Mouse (Mus musculus): ENCODE data around the gene Nqo2. TPM values are rescaled to one million over a fixed set of nuclear protein-coding genes. Genes with fewer than 3 reads are reported as not detected.
"Not testable (repeated sequence)": the region's sequence is repeated elsewhere in the genome, so short reads cannot be mapped to it uniquely, and the experiment has no call there.

Nqo2 gene
- 1 to 10 TPM; 5.3 to 7.1 TPM for total RNA-seq (2021)
- long read RNA-seq, experiment 1, transcript Nqo2-202 (7 exons, 3,842 nt) = major isoform, 10 of 13 reads
- long read RNA-seq, experiment 1, partial matches to known transcripts = 0 of 13 reads
- long read RNA-seq, experiment 1, other reads (novel, unspliced or antisense) = 1 of 13 reads
- long read RNA-seq, experiment 2, transcript Nqo2-202 (7 exons, 3,842 nt) = major isoform, 9 of 11 reads
- long read RNA-seq, experiment 2, partial matches to known transcripts = 0 of 11 reads
- long read RNA-seq, experiment 2, other reads (novel, unspliced or antisense) = 1 of 11 reads

DNA sequence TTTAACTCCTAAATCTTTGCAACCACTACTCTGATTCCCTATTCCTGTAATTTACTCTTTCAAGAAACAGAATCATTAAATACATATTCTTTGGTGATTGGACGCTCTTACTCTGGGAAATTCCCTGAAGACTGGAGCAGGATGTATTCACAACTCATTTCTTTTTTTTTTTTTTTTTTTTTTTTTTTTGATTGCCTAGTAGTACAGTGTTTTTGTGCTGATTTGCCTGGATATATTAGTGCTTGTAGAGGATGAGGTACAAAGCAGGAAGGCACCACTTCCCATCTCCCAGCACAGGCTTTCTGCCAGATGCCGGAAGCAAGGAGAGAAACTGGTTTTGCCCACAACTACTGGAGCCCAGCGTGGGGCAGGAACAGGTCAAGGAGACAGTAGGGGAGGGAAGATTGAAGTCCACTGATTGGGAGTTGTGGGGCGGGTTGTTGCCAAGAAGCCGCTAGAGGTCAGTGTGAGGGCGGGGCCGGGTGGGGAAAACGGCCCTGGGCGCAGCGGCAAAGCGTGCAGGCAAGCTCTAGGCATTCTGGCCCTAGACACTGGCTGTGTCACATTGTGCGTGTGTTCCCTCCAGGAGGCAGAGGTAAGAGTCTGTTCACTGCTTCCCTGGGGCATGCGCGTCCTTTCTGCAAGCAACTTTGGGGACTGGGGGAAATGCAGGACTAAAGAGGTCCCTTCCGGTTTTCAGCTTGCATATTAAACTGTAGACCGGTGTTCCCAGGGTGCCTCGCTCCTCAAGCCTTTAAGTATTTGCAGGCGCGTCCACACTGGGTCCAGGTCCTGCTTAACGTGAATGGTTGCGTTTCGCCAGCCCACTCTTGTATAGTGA lies at the start of gene Nqo2:
TSS of gene Nqo2 (plus strand) at position 482 of the 841 bp plus-strand sequence.
- DNase-seq (ENCODE audit: low spot score in 2 of 2) = peak; percentile 45 to 67

DNA sequence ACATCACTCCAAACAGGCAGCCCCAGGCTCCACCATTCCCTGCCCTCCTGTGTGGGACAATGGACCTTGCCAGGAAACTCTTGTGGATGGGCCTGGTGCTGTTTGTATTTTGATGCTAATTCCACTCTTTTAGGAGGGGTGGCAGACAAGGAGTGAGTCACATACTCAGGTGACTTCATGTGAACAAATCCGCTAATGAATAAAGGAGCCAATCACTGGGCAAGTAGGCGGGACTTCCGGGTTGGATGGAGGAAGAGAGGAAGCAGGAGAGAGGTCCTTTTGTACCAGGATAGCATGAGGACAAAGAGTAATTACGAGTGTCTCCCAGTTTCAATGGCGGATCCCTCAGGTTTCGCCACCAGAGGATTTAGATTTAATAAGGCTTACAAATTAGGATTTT lies 43.4 kb upstream of the Nqo2 start:
- no peak for DNase-seq (ENCODE audit: low spot score in 2 of 2)

DNA sequence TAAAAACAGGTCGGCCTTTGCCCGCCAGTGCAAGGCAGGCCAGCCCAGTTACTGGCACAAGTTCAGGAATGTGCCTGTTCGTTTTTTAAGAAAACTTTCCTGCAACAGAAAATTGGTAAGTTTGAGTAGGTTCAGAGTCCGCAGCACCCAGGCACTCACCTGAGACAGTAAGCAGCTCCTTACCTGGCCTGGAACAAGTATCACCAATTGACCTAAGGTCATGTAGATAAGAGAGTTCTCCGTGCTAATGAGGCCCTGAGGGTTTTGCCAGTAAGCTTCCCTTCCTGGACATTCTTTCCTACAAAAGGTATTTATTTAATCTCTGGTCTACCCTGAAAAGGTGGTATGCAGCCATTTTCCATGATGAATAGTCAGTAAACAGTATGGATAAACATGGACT lies 42.8 kb upstream of the Nqo2 start:
- DNase-seq (ENCODE audit: low spot score in 2 of 2) = no peak

DNA sequence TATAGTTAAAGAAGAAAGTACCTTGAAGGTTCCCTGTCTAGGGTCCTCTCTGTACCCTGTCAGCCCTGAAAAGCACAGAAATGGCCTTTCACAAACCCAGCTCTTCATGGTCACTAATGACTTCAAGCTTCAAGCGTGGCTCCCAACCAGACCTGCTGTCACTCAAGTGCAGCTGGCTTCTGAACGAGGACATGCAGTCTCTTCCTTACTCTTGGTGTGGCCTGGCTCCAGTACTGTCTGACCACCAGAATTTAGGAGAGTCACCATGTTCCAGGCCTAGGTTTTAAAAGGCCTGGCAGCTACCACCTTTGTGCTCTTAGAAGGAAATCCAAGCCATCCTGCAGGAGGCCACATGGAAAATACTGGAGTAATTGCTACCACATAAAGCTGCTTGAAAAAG lies 34.2 kb upstream of the Nqo2 start:
- no peak for DNase-seq (ENCODE audit: low spot score in 2 of 2)

DNA sequence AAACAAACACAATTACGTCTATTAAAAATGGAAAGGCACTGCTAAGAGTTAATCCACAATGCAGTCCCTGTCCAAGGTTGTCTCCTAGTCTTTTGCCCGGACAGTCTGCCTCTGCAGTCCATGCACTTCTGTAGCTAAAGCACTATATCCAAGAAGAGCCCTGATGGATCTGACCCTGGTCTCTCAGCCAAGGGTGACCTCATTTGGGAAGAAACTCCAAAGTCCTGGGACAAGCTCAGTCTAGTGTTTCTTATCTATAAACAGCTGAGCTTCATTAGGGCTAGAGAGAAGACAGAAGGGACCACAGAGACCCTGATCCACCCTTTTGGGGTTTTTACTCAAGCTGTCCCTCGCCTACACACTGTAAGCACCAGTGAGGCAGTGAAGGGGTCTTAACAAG lies 33.6 kb upstream of the Nqo2 start:
- DNase-seq (ENCODE audit: low spot score in 2 of 2) = no peak

DNA sequence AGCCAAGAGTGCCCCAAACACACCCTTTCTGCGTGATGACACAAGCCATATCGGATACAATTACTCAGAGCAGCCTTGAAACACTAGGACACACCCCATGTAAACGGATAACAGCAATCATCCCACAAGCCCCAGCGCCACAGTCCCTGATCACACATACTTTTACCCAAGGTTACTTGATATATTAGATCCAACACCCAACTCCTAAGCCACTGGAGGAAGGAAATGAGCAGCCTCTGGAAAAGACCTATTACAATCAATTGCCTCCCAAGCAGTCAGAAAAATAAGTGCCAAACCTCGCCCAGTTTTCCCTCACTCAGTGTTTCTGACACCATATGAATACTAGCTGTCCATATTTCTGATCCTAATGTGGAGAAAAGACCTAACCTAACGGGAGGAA lies 29.7 kb upstream of the Nqo2 start:
- DNase-seq (ENCODE audit: low spot score in 2 of 2) = no peak

DNA sequence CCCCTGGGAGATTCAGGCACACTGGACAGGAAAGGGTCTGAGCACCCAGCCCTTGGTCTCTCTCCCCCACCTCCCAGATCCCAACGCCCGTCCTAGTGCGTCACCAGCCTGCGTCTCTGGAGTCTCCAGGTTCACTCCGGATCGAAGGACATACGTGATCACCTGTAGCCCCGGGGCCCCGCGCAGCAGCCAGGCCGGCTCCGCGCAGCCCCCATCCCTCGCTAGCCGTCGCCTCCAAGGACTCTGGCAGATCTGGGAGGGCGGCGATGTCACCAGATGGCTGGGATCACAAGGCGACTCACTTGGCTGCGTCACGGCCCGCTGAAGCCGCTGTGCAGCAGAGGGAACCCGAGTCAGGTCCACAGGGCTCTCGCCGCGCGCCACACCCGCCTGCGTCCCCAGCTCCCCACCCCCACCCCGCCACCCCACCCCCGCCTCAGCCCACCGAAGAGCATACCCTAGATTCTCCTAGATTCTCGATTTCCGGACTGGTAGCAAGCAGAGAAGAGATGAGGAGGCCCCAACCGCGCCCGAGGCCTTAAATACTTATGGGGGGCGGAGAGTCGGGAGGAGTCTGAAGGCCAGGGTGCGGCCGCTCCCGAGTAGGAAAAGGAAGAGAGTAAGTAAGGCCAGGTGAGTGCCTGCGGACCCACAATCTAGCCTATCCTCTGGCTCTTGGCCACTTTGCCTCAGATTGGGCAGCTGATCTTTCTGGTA lies 28.9 kb upstream of the Nqo2 start:
- DNase-seq (ENCODE audit: low spot score in 2 of 2) = peak; percentile 33 to 54

DNA sequence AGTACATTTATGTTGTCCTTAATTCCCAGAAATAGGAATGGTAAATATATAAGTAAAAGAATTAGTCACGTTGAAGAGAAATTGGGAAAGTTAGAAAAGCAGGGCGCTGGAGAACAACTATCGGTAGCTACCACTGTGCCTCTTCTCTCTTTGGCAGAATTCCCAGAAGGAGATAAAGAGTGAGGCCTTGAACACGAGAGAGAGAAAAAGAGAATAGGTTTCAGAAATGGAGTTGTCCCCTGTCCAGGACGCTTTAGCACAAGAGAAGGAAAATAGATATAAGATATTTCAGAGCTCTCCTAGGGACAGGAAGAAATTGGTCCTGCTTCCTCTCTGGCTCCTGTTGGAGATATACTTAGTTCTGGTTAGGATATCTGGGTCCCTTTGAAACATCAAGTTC lies 27.3 kb upstream of the Nqo2 start:
- DNase-seq (ENCODE audit: low spot score in 2 of 2) = no peak

DNA sequence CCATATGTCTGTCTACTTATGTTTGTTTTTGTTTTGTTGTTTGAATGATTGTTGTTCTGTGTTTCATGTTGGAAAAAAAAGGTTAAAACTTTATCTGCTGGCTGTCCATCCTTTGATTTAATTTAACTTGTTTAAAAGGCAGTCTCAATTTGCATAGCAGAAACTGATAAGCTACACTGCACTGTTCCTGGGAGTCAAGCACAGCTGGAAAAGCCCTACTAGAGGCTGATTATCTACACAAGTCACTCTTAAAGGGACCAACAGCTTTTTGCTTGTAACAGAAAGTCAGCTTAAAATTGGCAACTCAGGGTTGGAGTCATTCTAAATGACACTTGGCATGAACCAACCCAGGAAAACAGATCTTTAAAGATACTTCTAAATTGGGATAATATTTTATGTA lies 26.9 kb upstream of the Nqo2 start:
- not testable (repeated sequence) for DNase-seq (ENCODE audit: low spot score in 2 of 2)

DNA sequence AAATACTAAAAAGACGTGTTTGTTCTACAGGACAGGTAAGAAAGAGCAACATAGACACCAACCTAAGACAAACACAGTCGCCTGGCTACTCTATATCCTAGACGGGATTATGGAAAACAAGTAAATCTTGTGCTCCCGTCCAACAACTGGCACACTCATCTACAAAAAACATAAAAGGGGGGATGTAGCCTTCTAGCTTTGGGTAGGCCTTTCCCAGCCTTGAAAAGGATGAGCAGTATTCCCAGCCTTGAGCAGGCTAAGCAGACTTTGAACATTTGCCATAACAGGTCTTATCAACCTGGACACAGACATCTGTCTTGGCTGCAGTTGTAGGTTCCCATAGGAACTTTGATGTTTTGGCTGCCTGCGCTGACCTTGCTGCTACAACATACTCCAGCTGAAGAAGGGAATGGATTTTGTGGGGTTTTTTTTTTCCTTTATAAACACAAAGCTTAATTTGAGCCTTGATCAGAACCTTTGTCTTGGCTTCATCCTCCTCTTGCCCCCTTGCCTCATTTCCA lies 23.1 kb upstream of the Nqo2 start:
- DNase-seq (ENCODE audit: low spot score in 2 of 2) = no peak

DNA sequence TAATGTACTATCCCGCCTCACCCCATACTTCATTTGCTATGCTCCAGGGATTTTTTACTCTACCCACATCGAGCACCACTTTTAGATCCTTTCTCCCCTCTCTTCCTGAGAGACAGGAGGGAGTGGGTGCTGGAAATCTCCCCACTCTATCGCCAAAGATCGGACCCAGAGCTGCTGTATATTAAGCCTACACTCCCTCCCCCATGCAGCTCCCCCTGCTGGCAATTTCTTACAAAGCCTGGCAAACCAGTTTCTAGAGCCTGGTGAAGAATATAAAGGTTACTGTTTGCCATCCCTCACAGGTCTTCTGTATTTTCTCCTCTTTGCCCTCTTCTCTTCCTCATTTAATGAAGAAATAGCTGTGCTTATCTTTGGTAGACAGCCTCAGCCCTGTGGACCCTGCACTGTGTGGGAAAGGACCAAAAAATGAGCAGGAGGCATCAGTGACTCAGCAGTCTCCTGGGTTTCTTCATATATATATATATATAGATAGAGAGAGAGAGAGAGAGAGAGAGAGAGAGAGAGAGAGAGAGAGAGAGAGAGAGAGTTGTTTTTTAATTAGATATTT lies 22.2 kb upstream of the Nqo2 start:
- DNase-seq (ENCODE audit: low spot score in 2 of 2) = no peak

DNA sequence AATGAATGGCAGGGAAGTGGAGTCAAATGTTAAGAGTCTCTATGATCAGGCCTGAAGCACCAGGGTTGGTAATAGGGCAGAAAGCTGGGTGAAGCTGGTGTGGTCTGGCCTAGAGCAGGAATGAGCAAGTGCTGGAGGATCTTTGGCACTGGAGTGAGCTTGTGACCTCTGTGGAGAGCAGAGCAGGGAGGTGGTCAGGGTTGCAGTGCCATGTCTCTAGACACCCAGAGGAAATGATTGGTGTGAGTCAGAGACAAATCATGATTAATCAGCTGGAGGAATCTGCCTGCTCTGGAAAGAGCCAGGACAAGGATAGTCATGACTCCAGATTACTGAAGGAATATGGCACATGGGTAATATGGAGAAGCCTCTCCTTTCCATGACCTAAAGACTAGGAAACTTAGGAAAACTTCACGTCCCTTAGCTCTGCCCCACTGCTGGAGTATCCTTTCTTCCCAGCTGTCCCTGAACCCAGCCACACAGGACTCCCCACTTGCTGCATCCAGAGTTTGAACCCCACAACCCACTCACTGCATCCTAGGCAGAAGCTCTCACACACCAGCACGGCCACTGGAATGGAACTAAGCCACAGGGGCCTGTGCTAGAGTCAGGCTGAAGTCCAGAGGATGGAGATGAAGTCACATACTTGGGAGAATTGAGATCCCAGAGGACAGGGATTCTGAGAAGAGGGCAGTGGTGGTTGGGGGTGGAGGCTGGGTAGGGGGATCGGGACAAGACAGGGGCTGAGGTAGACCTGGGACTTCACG lies 13.0 kb upstream of the Nqo2 start:
- no peak for DNase-seq (ENCODE audit: low spot score in 2 of 2)

DNA sequence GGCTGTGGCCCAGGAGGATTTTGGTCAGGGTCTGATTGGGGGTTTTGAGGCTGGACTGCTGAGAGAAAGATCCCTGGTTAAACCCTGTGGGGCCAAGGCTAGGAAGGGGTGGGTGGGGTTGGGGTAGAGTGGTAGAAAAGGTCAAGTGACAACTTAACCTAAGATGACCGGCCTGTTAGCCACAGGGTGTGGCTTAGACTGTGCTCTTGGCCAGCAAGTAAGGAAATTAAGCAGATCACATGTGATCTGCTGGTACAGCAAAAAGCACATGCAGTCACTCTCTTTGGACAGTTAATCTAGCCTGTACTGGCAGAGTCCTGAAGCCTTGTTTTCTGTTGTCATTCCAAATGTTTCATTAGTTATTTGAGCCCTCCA lies 12.4 kb upstream of the Nqo2 start:
- no peak for DNase-seq (ENCODE audit: low spot score in 2 of 2)

DNA sequence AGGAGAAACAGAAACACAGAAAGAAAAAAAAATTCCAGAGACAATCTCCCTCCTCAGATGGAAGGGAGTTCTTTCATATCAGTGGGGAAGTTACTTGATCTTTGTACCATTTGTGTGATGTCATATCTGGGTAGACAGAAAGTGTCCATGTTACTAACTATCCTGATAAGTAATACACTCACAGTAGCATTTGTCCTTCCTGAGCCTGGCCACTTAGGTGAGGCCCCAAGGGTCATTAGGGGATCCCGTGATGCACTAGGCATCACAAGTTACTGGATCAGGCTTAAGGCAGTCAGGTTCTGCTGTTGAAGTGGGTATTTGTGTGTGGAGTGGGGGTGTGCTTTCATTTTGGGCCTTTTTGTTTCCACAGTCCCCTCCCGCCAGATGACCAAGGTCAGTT lies 11.5 kb upstream of the Nqo2 start:
- no peak for DNase-seq (ENCODE audit: low spot score in 2 of 2)

DNA sequence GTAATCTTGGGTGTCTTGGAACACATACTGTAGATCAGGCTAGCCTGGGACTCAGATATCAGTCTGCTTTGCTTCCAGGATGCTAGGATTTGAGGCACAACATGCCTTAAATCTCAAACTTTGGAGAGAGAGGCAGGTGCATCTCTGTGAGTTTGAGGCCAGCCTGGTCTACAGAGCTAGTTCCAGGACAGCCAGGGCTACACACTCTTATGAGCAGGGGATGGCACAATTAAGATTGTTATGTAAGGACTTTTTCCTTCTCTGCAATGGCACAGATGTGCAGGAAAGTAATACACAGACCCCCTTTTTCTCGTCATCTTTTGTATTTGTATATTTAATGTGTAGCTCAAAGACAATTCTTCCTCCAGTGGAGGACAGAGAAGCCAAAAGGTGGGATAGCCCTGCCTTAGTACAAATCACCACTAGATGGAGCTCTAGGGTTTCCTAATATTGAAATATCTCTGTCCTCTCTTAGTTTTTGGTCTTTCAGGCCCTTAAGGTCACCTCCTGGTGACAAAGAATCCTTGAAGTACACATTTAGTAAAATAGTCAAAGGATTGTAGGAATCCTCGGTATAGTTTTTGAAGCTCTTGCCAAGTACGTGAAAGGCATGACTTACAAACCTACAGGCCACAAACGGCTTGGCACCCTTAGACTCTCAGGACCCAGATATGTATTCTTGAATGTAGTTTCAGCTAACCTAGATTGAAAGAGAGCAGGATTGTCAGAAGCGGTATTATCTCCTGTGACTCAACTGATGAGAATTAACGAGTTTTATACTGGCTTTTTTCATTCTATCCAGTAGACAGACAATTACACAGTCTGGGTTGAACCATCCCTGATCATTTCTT lies 7.7 kb upstream of the Nqo2 start:
- peak in 1 of 2 experiments; percentile 42 for DNase-seq (ENCODE audit: low spot score in 2 of 2)

DNA sequence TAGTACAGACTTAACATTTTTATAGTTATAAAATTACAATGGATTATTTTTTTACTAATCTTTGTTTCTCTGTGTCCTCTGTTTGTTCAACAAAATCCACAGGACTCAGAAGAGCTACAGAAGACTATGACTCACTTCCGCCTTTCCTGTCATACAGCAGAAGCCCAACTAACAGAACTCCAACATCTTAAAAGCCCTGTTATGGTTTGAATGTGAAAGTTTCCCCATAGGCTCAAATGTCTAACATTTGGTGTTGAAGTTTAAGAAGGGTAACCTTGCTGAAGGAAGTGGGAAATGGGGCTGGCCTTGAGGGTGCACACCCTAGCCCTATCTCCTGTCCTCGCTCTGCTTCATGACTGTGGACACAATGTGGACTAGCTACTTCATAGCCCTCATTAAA lies 4.7 kb upstream of the Nqo2 start:
- no peak for DNase-seq (ENCODE audit: low spot score in 2 of 2)

DNA sequence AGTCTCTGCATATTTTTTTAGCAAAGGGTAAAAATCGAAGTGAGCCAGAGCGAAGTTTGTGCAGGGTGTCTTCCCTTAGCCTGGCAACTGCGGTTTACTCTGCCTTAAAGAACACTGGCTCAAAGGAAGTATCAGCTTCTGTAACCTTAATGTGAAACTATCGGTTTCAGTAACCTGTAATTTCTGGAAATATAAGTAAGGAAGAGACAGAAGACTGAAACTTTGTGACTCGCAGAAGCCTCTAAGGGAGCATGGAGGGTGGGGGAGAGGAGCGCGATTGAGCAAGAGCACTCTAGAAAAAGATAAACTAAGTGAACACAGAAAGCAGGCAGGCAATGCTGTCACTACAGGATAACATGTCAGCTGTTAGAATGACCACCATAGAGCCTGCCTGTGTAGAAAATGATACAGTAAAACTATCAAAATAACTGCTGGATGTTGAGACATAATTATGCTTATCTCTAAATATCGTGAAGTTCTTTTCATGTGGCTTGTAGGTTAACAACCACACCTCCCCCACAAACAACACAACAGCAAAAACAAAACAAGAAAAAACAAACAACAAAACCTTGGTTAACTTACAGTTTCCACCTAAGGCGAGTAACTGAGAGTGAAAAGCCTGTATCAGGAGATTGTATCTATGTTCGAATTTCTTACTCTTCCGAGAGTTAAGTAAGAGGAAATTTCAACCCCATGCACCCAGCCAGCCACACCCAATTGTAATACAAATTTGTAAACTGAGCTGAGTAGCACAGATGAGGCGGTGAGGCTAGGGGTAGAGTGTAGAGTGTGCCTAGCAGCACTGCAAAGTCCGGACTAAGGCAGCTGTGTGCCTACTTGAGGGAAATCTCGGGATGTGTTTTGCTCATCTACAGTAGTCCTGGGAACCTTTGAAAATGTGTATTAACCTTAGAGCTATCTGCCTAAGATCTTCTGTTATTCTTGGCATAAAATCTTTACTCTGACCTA lies 853 bp downstream of the Nqo2 start:
- DNase-seq (ENCODE audit: low spot score in 2 of 2) = no peak

DNA sequence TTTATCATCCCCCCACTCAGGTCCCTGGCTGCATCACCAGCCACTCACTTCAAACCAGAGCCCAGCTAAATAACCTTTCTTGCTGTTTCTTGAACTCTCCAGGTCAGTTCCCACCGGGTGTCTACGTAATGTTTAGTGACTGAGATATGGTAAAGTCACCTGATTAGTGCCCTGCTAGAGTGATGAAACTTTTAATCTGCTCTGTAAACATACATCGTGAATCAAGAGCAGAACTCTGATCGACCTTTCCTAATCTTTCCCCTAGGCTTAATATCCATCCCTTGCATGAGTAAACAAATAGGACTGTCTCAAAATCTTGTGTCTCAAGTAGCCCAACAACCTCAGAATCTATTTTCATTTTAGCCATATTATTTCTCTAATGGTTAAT lies 1.5 kb downstream of the Nqo2 start:
- DNase-seq (ENCODE audit: low spot score in 2 of 2) = no peak

DNA sequence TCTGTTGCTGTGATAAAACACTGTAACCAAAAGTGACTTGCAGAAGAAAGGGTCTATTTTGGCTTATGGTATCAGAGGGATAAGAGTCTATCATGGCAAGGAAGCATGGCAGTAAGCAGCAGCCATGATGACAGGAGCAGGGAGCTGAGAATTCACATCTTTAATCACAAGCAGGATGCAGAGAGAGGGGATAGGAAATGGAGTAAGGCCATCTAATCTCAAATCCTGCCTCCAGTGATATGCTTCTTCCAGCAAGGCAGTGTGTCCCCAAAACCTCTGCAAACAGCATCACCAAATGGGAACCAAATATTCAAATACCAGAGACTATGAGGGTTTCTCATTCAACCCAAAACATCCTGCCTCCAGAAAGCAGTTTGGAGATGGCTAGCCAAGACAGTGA lies 2.1 kb downstream of the Nqo2 start:
- DNase-seq (ENCODE audit: low spot score in 2 of 2) = no peak

Data from layer of hippocampus, postnatal 14 days (tissue).